Mouse (Mus musculus) cerebellum, adult 2 months (tissue): ENCODE data around the gene Lsp1. TPM values are rescaled to one million over a fixed set of nuclear protein-coding genes. Genes with fewer than 3 reads are reported as not detected.

Experiments used
- DNase-seq, 2 experiments: peaks; one replicate each; pipeline ENCODE4 v3.0.0; 2021
- H3K27ac ChIP-seq: fragments of 200-500 bp; 2 replicates; pipeline ENCODE4 v1.5.1; 2012; ENCODE audit warnings: low read length, control low read depth, inconsistent platforms; ENCODE audit not compliant: insufficient read depth
- H3K27me3 ChIP-seq: fragments of 200-500 bp; 2 replicates; pipeline ENCODE4 v1.6.1; 2012; ENCODE audit warnings: inconsistent platforms, mild to moderate bottlenecking, low read length, moderate library complexity; ENCODE audit not compliant: control insufficient read depth, insufficient read depth
- H3K4me1 ChIP-seq: fragments of 200-500 bp; 2 replicates; pipeline ENCODE4 v1.6.1; 2011; ENCODE audit warnings: low read length; ENCODE audit not compliant: control insufficient read depth, insufficient read depth
- H3K4me3 ChIP-seq: fragments of 200-500 bp; replicated peaks from 2 replicates; pipeline ENCODE3; 2011; ENCODE audit warnings: mild to moderate bottlenecking, low read depth, low read length, control low read depth; ENCODE audit not compliant: insufficient read depth
- CTCF ChIP-seq: fragments of 200-500 bp; IDR thresholded peaks from 2 replicates; pipeline ENCODE4 v1.5.1; 2011; ENCODE audit warnings: low read depth, mild to moderate bottlenecking, control low read depth, low read length, moderate library complexity, borderline replicate concordance; ENCODE audit not compliant: insufficient read depth
- POLR2A ChIP-seq: fragments of 200-500 bp; IDR thresholded peaks from 2 replicates; pipeline ENCODE4 v1.6.1; 2011; ENCODE audit warnings: low read length, control low read depth, borderline replicate concordance; ENCODE audit not compliant: insufficient read depth
- WGBS: fragments of 180-500 bp; shearing (Covaris S2); methylation state at CpG from one replicate; pipeline ENCODE4 v1.1.7; 2018; 5-methylcytosine and 5-hydroxymethylcytosine counted together
- polyA plus RNA-seq: library from polyadenylated mRNA; depleted of rRNA; stranded (reverse); fragments of >200 nt; gene quantifications from 2 replicates; pipeline ENCODE4 v1.2.3, GENCODE M21; 2012

The Lsp1 gene
- polyA plus RNA-seq, 1 experiment: 5.9 TPM

DNA sequence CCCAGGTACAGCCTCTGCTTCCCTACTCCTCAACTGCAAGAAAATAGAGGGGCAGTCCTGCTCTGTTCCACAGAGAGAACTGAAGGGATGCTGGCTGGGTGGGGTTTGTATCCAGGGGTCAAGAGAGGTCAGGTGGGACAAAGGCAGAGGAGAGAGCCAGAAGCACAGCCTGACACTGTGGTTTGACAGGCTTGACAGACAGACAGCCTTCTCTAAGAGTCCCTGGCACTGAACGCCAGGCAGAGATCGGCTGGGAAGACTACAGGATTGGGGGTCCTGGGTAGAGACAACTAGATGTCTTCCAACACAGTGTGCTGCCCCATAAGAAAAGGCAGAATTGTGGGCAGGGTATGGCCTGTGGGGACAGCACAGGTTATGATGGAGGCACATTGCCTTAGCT is 18.0 kb downstream of the Lsp1 start:
- TF ChIP-seq POLR2A (no peak), CTCF (no peak)
- no peak overlapping the region for H3K27ac ChIP-seq
- WGBS: 84% methylated on average over 2 of the region's 2 CpGs
- H3K27me3 ChIP-seq: no peaks in the 10 kb centered on the region
- no peak for DNase-seq
- H3K4me3 ChIP-seq: no peak overlapping the region
- peaks cover 9% of the 10 kb centered on the region for H3K4me1 ChIP-seq

DNA sequence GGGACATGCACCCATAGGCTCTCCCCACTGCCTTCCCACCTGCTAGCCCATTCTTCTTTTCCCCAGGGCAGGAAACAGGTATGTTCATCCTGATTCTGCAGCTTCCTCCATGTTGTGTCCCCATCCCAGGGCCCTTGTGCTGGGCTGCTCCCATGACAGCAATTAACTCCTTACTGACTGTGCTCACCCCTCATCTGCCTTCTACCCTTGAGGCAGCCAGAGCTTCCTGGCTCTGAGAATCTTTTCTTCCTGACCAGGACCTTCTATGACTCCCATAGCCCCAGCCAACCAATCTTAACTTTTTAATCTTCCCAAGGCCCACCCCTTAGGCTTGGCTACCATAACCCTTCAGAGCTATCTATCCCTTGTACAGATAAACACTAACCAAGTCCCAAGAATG is 18.7 kb downstream of the Lsp1 start:
- no peak overlapping the region for H3K4me3 ChIP-seq
- H3K4me1 ChIP-seq: peaks cover 9% of the 10 kb centered on the region
- TF ChIP-seq POLR2A: no peak
- TF ChIP-seq CTCF: no peak
- no peaks in the 10 kb centered on the region for H3K27me3 ChIP-seq
- no peak overlapping the region for H3K27ac ChIP-seq
- no peak for DNase-seq

DNA sequence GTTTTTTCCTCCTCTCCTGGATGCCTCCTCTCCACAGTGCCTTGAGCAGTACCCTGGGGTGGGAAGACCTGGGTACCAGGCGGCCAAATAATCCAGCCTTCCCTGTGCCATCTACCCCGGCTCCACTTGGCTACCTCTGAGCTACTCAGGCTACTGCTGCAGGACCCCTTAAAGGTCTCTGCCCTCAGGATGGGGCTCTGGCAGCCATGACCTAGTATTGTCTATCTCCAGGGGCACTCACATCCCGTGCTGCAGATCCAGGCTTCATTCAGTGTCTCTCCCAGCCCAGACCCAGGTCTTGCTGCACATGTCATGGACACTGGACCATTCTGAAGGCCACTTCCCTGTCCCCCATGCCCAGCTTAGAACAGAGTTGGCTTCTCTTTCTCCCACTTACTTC is 19.3 kb downstream of the Lsp1 start:
- no peak for DNase-seq
- H3K4me3 ChIP-seq: no peak overlapping the region
- H3K27ac ChIP-seq: no peak overlapping the region
- 94% methylated on average over 3 of the region's 3 CpGs for WGBS
- TF ChIP-seq CTCF (no peak), POLR2A (no peak)
- no peaks in the 10 kb centered on the region for H3K27me3 ChIP-seq
- H3K4me1 ChIP-seq: peaks cover 9% of the 10 kb centered on the region

DNA sequence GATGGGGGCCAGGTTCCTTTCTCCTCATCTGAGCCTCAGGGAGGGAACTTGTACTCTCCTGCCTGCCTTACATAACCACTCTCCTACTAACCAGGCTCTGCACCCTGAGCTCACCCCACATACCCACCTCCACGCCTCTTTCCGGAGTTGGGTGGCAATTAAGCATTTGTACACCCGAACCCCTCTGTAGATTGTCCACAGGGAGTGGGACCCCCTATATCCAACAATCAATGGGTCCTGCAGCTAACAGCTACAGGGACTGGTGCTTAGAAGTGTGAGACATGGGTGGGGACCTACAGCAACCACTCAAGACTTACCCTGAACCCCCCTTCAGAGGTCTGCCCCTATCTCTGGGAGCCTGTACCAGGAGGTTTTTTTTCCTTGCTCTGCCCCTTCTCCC is 20.1 kb downstream of the Lsp1 start:
- Histone ChIP-seq H3K4me3 (no peak overlapping the region), H3K4me1 (peaks cover 9% of the 10 kb centered on the region), H3K27ac (no peak overlapping the region), H3K27me3 (no peaks in the 10 kb centered on the region)
- 98% methylated on average over 3 of the region's 3 CpGs for WGBS
- TF ChIP-seq POLR2A: no peak
- no peak for TF ChIP-seq CTCF
- no peak for DNase-seq

DNA sequence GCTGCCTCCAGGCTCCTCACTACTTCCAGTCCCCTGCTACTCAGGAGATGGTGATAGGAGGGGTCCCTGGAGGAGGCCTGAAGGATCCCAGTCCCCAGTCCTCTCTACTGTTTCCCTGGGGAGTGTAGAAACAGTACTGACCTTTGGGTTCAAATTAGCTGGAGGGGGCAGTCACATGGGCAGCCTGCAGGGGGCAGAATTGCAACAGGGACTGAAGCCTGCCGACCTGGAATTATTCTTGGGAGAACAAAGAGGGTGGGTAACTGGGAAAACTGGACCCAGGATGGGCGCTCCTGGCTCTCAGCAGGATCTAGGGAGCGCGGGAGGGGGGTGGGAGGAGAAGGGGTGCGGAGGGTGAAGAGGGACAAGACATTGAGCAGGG is 20.6 kb downstream of the Lsp1 start:
- no peak for TF ChIP-seq POLR2A
- peak; percentile 59 for TF ChIP-seq CTCF
- DNase-seq: peak in 1 of 2 experiments; percentile 35
- 25% methylated on average over 5 of the region's 5 CpGs for WGBS
- H3K27me3 ChIP-seq: no peaks in the 10 kb centered on the region
- H3K4me1 ChIP-seq: peaks cover 9% of the 10 kb centered on the region
- no peak overlapping the region for H3K27ac ChIP-seq
- H3K4me3 ChIP-seq: no peak overlapping the region

DNA sequence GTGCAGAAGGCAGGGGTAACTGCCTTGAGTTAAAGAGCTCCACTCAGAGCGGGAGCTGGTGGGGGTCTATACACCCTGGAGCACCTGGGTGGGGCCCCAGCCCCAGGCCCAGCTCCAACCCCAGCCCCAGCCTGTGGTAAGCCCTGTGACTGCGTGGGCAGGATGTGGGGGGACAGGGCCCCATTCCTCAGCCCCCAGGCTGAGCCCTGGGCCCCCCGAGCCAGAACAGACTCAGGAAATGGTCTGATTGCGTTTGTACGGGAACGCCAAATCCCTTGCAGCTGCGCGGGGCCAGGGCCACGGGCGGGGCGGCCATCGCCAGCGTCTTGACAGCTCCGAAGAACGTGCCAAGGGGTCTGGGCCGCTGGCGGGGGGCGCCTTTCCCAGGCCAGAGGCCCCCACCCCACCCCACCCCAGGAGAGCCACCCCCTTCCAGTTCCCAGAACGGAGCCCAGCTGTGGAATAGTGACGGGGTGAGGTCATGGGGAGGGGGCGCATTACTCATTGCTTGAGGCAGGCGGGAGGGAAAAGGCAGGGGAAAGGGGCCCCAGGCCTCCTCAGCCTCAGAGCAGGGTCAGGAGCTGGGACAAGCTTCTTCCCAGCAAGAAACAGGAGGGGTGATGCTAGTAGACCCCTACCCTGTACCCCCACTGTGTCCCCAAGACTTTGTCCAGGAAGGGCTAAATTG is 21.1 kb downstream of the Lsp1 start:
- Histone ChIP-seq H3K4me1 (peaks cover 5% of the 10 kb centered on the region), H3K4me3 (no peak overlapping the region), H3K27me3 (no peaks in the 10 kb centered on the region), H3K27ac (no peak overlapping the region)
- TF ChIP-seq POLR2A (no peak), CTCF (no peak)
- no peak for DNase-seq
- WGBS: 6% methylated on average over 22 of the region's 22 CpGs

DNA sequence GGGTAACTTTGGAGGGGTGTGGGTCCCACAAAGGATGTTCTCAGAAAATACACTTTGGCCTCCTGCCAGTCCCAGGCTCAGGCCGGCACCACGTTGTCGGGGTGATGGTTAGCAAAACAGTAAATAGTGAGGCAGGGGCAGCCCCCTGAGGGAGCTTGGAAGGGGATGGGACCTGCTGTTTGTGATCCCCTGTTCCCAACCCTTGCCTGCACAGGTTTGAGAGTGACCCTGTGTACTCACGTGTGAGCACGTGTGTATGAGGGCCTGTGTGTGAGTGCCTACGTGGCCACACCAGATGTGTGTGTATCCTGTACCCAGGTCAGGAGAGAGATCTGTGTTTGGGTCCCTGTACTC is 21.6 kb downstream of the Lsp1 start:
- 81% methylated on average over 6 of the region's 6 CpGs for whole genome bisulfite sequencing
- no peak for TF ChIP-seq CTCF
- no peak for TF ChIP-seq POLR2A
- DNase-seq: no peak
- Histone ChIP-seq H3K27me3 (no peaks in the 10 kb centered on the region), H3K27ac (no peak overlapping the region), H3K4me1 (no peaks in the 10 kb centered on the region; the same call in 1 of the 2 replicates), H3K4me3 (no peak overlapping the region)

DNA sequence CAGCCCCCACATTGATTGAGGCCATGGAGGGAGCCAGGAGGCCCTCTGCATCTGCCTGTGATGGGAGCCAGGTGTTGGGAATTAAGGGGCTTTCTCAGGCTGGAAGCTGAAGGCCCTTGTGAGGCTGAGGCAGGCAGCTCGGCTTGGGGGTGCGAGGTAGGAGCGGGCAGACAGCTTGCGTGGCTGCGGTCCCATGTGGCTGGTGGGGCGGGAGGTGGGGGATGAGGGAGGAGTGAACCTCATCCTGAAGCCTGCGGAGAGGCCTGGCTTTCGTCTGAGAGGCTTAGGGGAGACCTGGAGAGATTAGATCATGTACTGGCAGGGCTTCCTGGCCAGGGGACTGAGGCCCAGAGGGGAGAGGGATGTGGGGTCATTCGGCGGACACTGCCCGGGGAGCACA is 22.5 kb downstream of the Lsp1 start:
- H3K27ac ChIP-seq: no peak overlapping the region
- no peak for DNase-seq
- no peak for TF ChIP-seq POLR2A
- no peak for TF ChIP-seq CTCF
- H3K4me3 ChIP-seq: no peak overlapping the region
- H3K4me1 ChIP-seq: no peaks in the 10 kb centered on the region
- no peaks in the 10 kb centered on the region for H3K27me3 ChIP-seq
- WGBS: 57% methylated on average over 11 of the region's 11 CpGs
